Mouse (Mus musculus) lung, postnatal 25 days (tissue): ENCODE data around the gene Rrp7a.
A peak's percentile ranks its signal among the peaks of the same experiment; 100 is the strongest.

Experiments used
- DNase-seq: peaks from one replicate; pipeline ENCODE4 v3.0.0; 2022; ENCODE audit warnings: low spot score

Rrp7a gene

GRCm38 (mm10) chr15:83111874-83112273 lies 10.7 kb downstream of the Rrp7a start:
- no peak for DNase-seq

DNA sequence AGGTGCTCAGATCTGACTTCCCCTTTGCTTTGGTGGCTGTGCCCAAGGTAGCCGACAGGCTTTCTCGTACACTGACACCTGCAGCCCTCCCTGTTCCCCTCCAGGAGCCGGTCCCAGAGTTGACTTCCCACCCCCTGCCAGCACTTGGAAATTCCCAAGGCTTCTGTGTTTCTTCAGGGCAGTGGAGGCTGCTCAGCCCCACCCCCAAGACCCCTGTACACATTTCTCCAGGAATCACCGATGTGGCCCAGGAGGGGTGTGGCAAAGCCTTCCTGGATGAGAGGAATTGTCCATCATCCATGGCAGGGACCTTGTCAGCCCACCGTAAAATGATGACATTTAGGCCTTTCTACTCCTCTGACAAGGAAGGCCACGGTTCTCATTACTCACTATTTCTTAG lies 11.3 kb downstream of the Rrp7a start:
- no peak for DNase-seq

- no peak for DNase-seq
These were observed 14.8 kb downstream of the Rrp7a start for GRCm38 (mm10) chr15:83107814-83108213.

- DNase-seq: no peak
These were observed 16.2 kb downstream of the Rrp7a start for GRCm38 (mm10) chr15:83106426-83106825.

DNA sequence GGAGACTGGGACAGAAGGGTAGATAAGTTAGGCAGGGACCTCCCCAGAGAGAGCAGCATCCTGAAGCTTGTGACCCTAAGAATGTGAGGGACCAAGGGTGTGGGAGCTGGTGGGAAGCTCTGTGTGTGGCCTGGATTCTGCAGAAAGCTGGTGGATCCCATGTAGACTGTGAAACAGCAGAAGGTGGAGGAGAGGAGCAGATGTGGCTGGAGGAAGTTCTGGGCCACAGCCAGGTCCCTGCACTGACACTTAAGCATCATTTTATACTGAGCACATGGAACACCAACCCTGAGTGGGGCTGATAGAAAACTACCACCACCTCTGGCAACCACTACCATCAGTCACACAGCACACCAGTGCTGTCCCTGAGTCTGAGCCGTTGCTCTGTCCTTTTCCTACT lies 19.5 kb downstream of the Rrp7a start:
- no peak for DNase-seq

GRCm38 (mm10) chr15:83100332-83100662 lies 22.3 kb downstream of the Rrp7a start:
- no peak for DNase-seq

DNA sequence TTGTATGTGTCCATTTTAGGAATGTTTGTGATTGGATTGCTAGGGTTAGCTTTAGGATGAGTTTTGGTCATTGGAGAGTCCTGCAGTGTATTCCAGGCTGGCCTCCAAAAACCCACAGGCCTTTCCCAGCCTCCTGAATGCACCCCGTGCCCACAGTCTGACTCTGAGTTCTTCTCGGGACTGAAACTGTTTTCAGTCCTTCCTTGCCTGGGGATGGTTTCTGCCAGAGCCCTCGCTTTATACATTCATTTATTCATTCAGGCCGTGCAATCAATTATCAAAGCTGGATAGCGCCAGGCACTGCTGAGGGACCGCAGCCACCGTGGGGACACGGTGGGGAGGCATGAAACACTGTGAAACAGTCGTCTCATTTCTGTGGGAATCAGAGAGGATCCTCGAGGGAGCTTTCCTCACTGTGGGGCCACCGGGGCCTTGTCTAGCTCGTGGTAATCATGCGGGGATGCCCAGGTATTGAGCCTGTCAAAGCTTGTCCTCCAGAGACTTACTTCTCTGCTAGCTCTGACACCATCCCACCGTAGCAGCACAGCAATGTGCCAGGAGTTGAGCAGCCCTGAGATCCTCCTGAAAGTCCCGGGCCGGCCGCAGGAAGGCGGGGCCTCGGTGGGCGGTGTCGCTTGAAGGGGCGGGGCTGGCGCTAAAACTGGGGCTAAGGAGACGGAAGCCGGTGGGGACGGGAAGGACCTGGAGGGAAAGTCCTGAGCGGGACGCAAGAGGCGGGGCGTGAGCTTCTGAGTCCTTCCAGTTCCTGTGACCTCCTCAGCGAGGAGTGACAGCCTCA lies 22.9 kb downstream of the Rrp7a start:
- peak; percentile 95 for DNase-seq

DNA sequence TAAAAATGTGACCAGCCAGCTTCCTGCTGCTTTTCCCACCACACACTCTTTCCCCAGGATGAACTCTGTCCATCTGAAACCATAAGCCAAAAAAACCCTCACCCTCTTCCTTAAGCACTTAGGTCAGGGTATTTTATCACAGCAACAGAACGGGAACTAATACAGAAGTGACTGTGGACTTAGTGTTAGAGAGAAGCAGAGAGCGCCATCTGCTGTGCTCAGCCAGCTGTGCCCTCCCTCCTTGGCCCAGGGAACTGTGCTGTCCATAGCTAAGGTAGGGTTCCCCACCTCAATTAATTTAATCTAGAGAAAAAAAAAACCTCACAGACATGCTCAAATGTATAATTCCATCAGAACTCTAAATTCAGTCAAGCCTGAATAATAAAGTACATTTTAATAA lies 26.7 kb downstream of the Rrp7a start:
- DNase-seq: no peak

DNA sequence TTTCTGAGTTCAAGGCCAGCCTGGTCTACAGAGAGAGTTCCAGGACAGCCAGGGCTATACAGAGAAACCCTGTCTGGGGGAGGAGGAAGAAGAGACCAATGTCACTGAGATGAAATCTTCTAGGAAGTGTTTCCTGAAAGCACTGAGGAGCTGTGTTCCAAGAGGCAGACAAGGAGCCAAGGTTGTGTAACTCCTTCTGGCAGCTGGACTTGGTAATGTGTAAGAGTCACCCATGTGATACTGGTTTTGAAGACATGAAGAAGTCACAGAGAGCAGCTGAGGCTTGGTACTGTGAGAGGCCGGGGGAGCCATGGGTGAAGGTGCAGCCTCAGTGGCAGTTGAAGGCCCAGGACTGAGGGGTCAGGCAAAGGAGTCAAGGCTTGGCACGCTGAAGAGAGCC lies 28.9 kb downstream of the Rrp7a start:
- DNase-seq: peak; percentile 24

DNA sequence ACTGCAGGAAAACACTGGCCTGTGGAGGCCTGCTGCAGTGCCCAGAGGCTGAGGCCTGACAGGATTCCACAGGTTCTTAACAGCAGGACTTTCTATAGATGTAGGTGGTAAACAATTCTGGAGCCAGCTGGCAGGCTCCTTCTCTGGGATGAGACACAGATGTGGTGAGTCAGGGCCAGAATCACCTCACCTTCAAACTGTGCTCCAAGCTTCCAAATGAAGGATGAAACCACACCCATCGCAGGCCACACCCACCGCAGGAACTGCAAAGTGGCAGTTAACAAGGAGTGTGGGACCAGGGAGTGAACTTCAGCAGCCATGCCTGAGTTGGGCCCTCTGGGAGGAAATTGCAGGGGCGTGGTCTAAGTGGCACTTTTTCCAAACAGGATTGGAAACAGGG lies 31.7 kb downstream of the Rrp7a start:
- DNase-seq: no peak

DNA sequence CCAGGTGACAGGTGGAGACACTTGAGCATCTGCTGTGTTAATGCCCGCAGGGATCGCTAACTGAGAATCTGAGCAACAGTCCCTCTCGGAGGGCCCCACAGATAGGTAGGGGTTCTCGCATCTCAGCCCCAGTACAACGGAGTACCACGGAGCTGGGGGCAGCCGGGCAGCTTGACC lies 33.3 kb downstream of the Rrp7a start, which contains the start of gene Serhl:
Gene Serhl (plus strand): TSS at position 78 of the 177 bp plus-strand sequence.
- no peak for DNase-seq

DNA sequence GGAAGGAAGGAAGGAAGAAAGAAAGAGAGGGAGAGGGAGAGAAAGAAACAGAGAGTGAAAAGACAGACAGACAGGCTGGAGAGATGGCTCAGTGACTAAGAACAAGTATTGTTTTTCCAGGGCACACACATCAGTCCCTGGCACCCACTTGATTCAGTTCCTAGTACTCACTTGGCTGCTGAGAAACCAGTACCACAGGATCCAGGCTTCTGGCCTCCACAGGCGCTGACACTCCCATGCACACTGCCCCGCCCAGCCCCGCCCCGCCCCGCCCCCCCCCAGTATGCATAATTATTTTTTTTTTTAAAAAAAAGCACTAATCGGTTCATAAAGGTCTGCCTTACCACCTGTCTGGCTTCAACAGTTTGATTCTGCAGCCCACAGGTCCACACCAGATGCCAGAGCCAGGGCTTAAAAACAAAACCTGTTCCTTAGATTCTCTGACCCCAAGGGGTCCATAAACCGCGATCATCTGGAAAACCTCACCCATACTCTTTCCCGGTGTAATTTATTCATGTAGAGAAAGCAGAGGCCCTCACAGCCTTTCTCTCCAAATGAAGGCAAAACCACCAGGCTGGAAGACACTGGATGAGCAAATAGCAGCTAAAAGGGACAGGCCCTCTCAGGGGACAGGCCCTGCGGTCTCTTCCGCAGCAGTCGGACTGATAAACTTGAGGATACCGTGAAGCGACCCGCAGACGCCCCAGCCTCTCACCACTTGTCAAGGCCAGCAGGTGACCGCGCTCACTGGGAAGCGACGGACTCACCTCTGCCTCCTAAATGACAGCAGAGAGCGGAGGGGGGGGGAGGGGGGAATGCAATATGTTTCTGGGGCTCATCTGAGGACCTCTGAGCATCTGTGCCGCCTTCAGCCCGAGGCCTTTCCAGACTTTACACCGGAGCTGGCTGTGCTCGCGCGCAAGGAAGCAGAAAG lies 33.8 kb downstream of the Rrp7a start:
- no peak for DNase-seq

GRCm38 (mm10) chr15:83086636-83087328 lies 35.8 kb downstream of the Rrp7a start:
- DNase-seq: no peak

- peak; percentile 16 for DNase-seq
These were observed 36.7 kb downstream of the Rrp7a start for GRCm38 (mm10) chr15:83085901-83086300.

GRCm38 (mm10) chr15:83084022-83084640 lies 38.5 kb downstream of the Rrp7a start:
- DNase-seq: no peak

DNA sequence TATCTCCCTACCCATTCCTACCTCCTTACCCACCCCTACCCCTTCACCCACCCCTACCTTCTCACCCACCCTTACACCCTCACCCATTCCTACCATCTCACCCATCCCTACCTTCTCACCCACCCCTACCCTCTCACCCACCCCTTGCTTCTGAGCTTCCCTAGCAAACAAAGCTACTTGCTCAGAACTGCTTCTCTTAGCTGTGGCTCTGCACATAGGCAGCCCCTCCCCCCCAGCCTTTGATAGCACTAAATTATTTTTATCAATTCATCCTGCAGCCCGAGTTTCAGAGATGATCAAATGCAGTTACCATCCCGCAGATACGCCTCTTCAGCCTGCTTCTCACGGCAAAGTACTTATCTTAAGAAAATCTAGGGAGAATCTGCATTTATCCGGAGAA lies 39.1 kb downstream of the Rrp7a start:
- DNase-seq: no peak

DNA sequence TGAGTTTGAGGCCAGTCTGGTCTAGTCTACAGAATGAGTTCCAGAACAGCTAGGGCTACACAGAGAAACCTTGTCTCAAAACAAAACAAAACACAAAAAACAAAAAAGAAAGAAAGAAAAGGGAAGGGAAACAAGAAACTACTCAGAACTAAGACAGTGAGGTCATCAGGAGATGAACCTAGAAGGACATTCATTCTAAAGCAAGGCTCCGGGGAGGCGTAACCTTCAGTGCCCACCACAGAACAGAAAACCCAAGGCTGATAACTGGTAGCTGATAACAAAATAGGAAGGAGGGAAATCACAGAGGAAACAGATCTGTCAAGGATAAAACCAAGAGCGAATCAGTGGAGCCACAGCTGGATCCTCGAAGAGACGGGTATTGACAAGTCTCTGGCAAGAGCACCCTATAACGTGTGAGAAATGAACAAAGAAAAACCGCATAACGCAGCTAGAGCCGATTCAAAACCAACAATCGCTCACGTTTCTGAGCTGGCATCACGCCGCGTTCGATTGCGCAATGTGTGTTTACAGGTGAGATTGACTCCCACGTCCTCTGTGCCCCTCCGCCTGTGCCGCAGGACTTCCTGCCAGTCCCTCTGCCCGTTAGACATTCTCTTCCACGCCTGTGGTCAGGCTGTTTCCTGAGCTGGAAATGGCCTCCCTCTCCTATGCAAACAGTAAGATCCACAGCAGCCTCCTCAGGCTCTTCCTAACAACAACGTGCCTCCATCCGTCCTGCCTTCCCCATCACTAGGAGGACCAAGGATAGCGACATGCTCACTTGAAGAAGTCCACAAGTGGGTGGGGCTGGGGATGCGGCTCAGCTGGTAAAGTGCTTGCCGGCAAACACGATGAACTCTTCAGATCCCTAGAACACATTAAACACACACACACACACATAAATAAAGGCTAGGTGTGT lies 46.7 kb downstream of the Rrp7a start:
- DNase-seq: peak; percentile 22

GRCm38 (mm10) chr15:83074179-83074578 lies 48.4 kb downstream of the Rrp7a start:
- DNase-seq: peak; percentile 49

DNA sequence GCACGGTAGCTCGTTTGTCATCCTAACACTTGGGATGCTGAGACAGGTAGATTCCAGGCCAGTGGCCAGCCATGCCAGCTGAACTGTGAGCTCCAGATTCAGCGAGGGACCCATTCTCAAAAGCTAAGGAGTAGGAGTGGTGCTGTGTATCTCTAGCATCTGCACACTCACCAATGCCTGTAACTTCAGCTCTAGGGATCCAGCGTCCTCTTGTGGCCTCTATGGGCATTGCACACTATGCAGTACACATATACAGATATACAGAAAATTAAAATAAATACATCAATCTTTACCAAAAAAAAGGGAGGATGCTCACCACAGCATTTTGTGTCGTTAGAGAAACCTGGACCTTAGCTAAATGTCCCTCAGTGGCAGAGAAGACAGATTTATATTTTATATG lies 50.8 kb downstream of the Rrp7a start:
- DNase-seq: no peak

- DNase-seq: peak; percentile 63
These were observed 51.7 kb downstream of the Rrp7a start for GRCm38 (mm10) chr15:83070942-83071341.

DNA sequence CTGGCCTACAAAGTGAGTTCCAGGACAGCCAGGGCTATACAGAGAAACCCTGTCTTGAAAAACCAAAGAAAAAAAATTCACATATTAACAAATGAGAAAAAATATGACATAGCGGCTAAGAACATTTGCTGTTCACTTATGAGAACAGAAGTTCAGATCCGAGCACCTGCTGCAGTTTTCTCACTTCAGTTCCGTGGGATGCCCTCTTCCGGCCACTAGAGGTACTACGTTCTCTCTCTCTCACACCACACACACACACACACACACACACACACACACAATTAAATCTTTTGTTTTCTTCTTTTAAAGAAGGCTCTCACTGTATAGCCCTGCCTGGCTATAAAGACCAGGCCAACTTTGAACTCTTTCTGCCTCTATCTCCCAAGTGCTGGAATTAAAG lies 54.3 kb downstream of the Rrp7a start:
- no peak for DNase-seq
